Mouse (Mus musculus) heart, embryonic 11.5 days (tissue): ENCODE data around the gene Hes6. TPM values are rescaled to one million over a fixed set of nuclear protein-coding genes. Genes with fewer than 3 reads are reported as not detected.

Experiments
- ATAC-seq: fragments of 200-750 bp; cut with Nextera tagmentation; replicated peaks from 2 replicates; pipeline ENCODE4 v1.8.0; 2017; ENCODE audit warnings: moderate library complexity; ENCODE audit not compliant: insufficient number of reproducible peaks, low FRiP score, low TSS enrichment
- H3K27ac ChIP-seq: fragments of 300-500 bp; sonication (generic); 2 replicates; pipeline ENCODE4 v1.5.1; 2014; ENCODE audit warnings: mild to moderate bottlenecking, low read depth, low read length
- H3K27me3 ChIP-seq: fragments of 300-500 bp; sonication (generic); 2 replicates; pipeline ENCODE4 v1.6.1; 2014; ENCODE audit warnings: mild to moderate bottlenecking, low read length, mixed read lengths; ENCODE audit not compliant: control insufficient read depth, insufficient read depth
- H3K36me3 ChIP-seq: fragments of 300-500 bp; sonication (generic); 2 replicates; pipeline ENCODE4 v1.6.1; 2014; ENCODE audit warnings: mild to moderate bottlenecking, low read length, moderate library complexity, mixed read lengths; ENCODE audit not compliant: control insufficient read depth, insufficient read depth
- H3K4me1 ChIP-seq: fragments of 300-500 bp; sonication (generic); 2 replicates; pipeline ENCODE4 v1.6.1; 2014; ENCODE audit warnings: low read length; ENCODE audit not compliant: control insufficient read depth, insufficient read depth
- H3K4me2 ChIP-seq: fragments of 300-500 bp; sonication (generic); 2 replicates; pipeline ENCODE4 v1.6.1; 2014; ENCODE audit warnings: mild to moderate bottlenecking, moderate library complexity
- H3K4me3 ChIP-seq: fragments of 300-500 bp; sonication (generic); 2 replicates; pipeline ENCODE4 v1.5.1; 2014; ENCODE audit warnings: low read depth, low read length
- H3K9ac ChIP-seq: fragments of 300-500 bp; sonication (generic); 2 replicates; pipeline ENCODE4 v1.6.1; 2014; ENCODE audit warnings: mild to moderate bottlenecking, low read depth, low read length, moderate library complexity
- H3K9me3 ChIP-seq: fragments of 300-500 bp; sonication (generic); replicated peaks from 2 replicates; pipeline ENCODE4 v1.6.1; 2016; ENCODE audit warnings: low read length; ENCODE audit not compliant: control insufficient read depth
- WGBS: fragments of 180-500 bp; shearing (Covaris S2); extraction: QIAGEN DNeasy Blood & Tissue Kit; methylation state at CpG from one replicate; pipeline ENCODE4 v1.1.7; 2014; ENCODE audit not compliant: insufficient replicate concordance; 5-methylcytosine and 5-hydroxymethylcytosine counted together
- polyA plus RNA-seq: library from polyadenylated mRNA; unstranded; fragments of >200 nt; fragmentation: Nextera tagmentation; extraction: Ambion mirVana; gene quantifications from 2 replicates; pipeline ENCODE4 v1.2.1, GENCODE M21; 2014

The Hes6 gene
- polyA plus RNA-seq, 1 experiment from 2014 or later, result 55.2 TPM

- H3K36me3 ChIP-seq, result no peaks in the 10 kb centered on the region
- WGBS, result 13% methylated on average over 1 of the region's 1 CpGs
- no peak overlapping the region for H3K9ac ChIP-seq
- no peak overlapping the region for H3K27ac ChIP-seq
- no peak for ATAC-seq
- no peaks in the 10 kb centered on the region for H3K4me1 ChIP-seq
- no peak overlapping the region for H3K4me2 ChIP-seq
- no peaks in the 10 kb centered on the region for H3K9me3 ChIP-seq
- H3K4me3 ChIP-seq, result no peak overlapping the region
- peaks cover 15% of the 10 kb centered on the region for H3K27me3 ChIP-seq
Measured at GRCm38 (mm10) chr1:91404976-91405375, 8.9 kb downstream of the Hes6 start.

- WGBS, result under 1% methylated on average over 80 of the region's 91 CpGs
Measured at GRCm38 (mm10) chr1:91398260-91399062, 15.4 kb downstream of the Hes6 start, which contains the start of gene Ilkap. Gene Ilkap (minus strand): TSS chr1:91398815.

GRCm38 (mm10) chr1:91397927-91398259 is 15.9 kb downstream of the Hes6 start:
- Histone ChIP-seq H3K9ac (peak overlapping the region; percentile 95), H3K9me3 (no peaks in the 10 kb centered on the region), H3K4me3 (peak overlapping the region; percentile 93), H3K27ac (peak overlapping the region; percentile 82), H3K4me1 (peaks cover 11% of the 10 kb centered on the region), H3K36me3 (peaks cover 2% of the 10 kb centered on the region; the same call in 1 of the 2 replicates), H3K4me2 (peak overlapping the region; percentile 95), H3K27me3 (no peaks in the 10 kb centered on the region)
- ATAC-seq, result no peak
- WGBS, result under 1% methylated on average over 12 of the region's 12 CpGs

More at GRCm38 (mm10) chr1:91398260-91399062, 15.4 kb downstream of the Hes6 start, which contains the start of gene Ilkap:
- ATAC-seq, result peak; percentile 97
- H3K4me3 ChIP-seq, result peak within 1 kb of the TSS; percentile 93
- peaks cover 11% of the 10 kb centered on the region for H3K4me1 ChIP-seq
- H3K36me3 ChIP-seq, result peaks cover 2% of the 10 kb centered on the region; the same call in 1 of the 2 replicates
- no peaks in the 10 kb centered on the region for H3K9me3 ChIP-seq
- H3K27me3 ChIP-seq, result peaks cover 4% of the 10 kb centered on the region
- H3K9ac ChIP-seq, result peak within 1 kb of the TSS; percentile 95
- H3K4me2 ChIP-seq, result peak within 1 kb of the TSS; percentile 95
- H3K27ac ChIP-seq, result peak within 1 kb of the TSS; percentile 82

- ATAC-seq, result no peak
- no peak overlapping the region for H3K4me3 ChIP-seq
- peaks cover 25% of the 10 kb centered on the region for H3K36me3 ChIP-seq
- H3K9ac ChIP-seq, result no peak overlapping the region
- WGBS, result 92% methylated on average over 5 of the region's 5 CpGs
- no peak overlapping the region for H3K4me2 ChIP-seq
- no peak overlapping the region for H3K27ac ChIP-seq
- no peaks in the 10 kb centered on the region for H3K27me3 ChIP-seq
- no peaks in the 10 kb centered on the region for H3K9me3 ChIP-seq
- no peaks in the 10 kb centered on the region for H3K4me1 ChIP-seq
Measured at GRCm38 (mm10) chr1:91390369-91390768, 23.5 kb downstream of the Hes6 start.

GRCm38 (mm10) chr1:91381091-91381471 is 32.8 kb downstream of the Hes6 start:
- Histone ChIP-seq H3K27ac (no peak overlapping the region), H3K9me3 (no peaks in the 10 kb centered on the region), H3K9ac (no peak overlapping the region), H3K4me2 (no peak overlapping the region), H3K4me3 (no peak overlapping the region), H3K4me1 (peaks cover 10% of the 10 kb centered on the region), H3K36me3 (peaks cover 48% of the 10 kb centered on the region), H3K27me3 (no peaks in the 10 kb centered on the region)
- ATAC-seq, result no peak
- WGBS, result 92% methylated on average over 4 of the region's 4 CpGs

- ATAC-seq, result no peak; the same call in 1 of the 2 replicates
- 64% methylated on average over 7 of the region's 7 CpGs for WGBS
- no peak overlapping the region for H3K9ac ChIP-seq
- peaks cover 52% of the 10 kb centered on the region for H3K36me3 ChIP-seq
- H3K27me3 ChIP-seq, result no peaks in the 10 kb centered on the region
- no peak overlapping the region for H3K4me3 ChIP-seq
- H3K9me3 ChIP-seq, result no peaks in the 10 kb centered on the region
- no peak overlapping the region for H3K4me2 ChIP-seq
- peaks cover 10% of the 10 kb centered on the region for H3K4me1 ChIP-seq
- no peak overlapping the region for H3K27ac ChIP-seq
Measured at GRCm38 (mm10) chr1:91380453-91381090, 33.3 kb downstream of the Hes6 start.

GRCm38 (mm10) chr1:91373414-91373835 is 40.4 kb downstream of the Hes6 start:
- Histone ChIP-seq H3K9ac (no peak overlapping the region), H3K9me3 (no peaks in the 10 kb centered on the region), H3K27ac (no peak overlapping the region), H3K36me3 (peaks cover 45% of the 10 kb centered on the region), H3K4me2 (no peak overlapping the region), H3K4me1 (peaks cover 6% of the 10 kb centered on the region; the same call in 1 of the 2 replicates), H3K27me3 (no peaks in the 10 kb centered on the region), H3K4me3 (no peak overlapping the region)
- no peak for ATAC-seq
- WGBS, result 81% methylated on average over 6 of the region's 6 CpGs

- 81% methylated on average over 23 of the region's 23 CpGs for WGBS
- ATAC-seq, result no peak
- H3K36me3 ChIP-seq, result peaks cover 19% of the 10 kb centered on the region
Measured at GRCm38 (mm10) chr1:91370055-91370454, 43.8 kb downstream of the Hes6 start.

More at GRCm38 (mm10) chr1:91370055-91370454, 43.8 kb downstream of the Hes6 start:
- no peak overlapping the region for H3K27ac ChIP-seq
- H3K9me3 ChIP-seq, result no peaks in the 10 kb centered on the region
- no peak overlapping the region for H3K9ac ChIP-seq
- no peak overlapping the region for H3K4me2 ChIP-seq
- H3K27me3 ChIP-seq, result peaks cover 4% of the 10 kb centered on the region
- no peaks in the 10 kb centered on the region for H3K4me1 ChIP-seq
- no peak overlapping the region for H3K4me3 ChIP-seq
